Mouse (Mus musculus) megakaryocyte, embryonic 14.5 days (primary cell): Measurements from ENCODE around the gene Slc22a23.

Experiments
- FLI1 ChIP-seq: IDR thresholded peaks from 2 replicates; pipeline ENCODE4 v1.6.1; 2012; ENCODE audit warnings: low read length, inconsistent platforms, mixed read lengths
- GATA1 ChIP-seq: IDR thresholded peaks from 3 replicates; pipeline ENCODE4 v1.6.1; 2012; ENCODE audit warnings: mixed read lengths, low read length, inconsistent platforms, borderline replicate concordance

- TF ChIP-seq GATA1 = no peak
- no peak for TF ChIP-seq FLI1
Observed at GRCm38 (mm10) chr13:34151425-34151824, 193.6 kb downstream of the Slc22a23 start.
